Mouse (Mus musculus): Measurements from ENCODE around the gene Ralgapa2.

The Ralgapa2 gene

DNA sequence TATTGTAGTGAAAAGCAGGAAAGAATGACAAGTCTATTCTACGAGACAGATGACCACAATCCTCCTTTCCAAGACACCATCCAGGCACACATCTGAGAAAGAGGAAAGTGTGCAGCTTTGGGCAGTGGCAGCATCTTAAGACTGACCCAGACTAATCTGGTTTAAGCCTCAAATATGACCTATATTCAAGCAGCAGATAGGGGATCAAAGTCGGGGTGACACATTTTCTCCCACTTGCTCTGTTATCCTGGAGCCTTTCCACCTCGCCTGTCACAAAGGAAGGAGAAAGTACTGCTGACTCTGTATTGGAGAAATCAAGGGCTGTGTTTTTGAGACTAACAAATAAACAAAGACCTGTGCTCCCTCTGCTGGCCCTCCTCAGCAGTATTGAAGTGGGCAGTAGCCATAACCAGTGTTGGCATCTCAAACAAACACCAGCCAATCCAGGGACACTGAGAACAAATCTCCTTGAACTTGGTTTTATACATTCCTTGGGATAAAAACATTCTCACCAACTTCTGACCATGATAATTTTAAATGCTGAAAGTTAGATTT, 255.7 kb downstream of the Ralgapa2 start:
- no peak for DNase-seq

DNA sequence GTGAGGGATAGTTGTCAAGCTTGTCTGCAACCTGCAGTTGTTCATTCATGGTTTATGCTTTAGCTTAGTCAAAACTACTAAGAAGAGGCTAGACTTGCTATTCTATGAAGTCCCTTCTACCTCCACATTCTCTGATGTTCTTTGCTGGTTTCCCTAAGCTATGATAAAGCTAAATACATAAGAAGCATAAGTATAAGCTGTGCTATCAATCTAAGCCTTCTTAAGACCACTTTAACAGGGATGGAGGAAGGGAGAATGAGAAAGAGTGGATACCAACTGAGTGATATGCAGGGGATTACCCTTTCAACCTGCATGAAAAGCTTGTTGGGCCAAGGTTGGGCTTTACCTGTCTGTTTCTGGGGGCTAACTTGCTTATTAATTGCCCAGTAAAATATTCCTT, 256.5 kb downstream of the Ralgapa2 start:
- no peak for DNase-seq

DNA sequence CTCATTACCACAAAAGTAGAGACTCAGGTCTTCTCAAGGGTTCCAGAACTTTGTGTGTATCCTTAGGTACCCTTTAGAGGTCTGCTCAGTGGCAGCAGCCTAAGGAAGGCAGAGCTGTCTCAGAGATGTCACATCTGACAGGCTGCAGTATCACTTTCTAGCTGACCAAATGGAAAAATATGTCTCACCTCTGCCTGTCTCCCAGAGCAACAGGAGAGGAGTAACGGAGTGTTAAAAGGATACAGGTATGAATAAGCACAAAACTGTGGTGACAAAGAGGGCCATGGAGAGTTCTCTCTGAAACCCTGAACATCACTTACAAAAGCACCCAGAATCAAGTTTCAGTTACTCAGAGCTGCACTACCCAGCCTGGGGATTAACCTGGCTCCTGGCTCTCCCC, 257.8 kb downstream of the Ralgapa2 start:
- no peak for DNase-seq

DNA sequence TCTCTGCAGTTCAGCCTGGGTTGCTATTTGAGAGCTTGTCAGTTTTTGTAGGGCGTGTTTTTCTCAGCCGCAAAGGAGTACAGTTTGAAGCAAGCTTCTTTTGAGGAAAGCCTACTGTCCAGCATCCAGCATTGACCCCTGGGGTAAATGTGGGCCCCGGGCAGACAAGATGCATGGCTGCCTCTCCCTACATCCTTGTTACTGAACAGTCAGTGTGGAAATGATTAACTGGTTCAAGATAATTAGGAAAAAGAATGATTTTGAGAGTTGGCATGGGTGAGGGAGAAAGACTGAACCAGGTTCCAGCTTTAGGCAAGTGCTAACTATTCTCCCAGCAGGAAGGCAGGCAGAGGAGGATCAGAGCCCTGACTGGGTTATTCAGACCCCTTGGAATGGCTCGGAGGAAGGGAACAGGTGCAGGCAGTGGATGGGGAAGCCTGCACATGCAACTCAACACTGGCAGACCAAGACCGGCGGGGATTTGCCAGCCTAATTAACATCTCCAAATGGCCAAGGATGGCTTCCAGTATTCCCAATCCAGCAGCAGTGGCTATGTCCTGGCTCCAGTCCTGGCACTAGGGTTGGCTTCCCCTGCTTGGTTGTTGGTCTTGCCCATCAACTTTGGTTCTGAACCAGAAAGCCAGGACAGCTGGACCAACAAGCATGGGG, 261.8 kb downstream of the Ralgapa2 start:
- no peak for DNase-seq

DNA sequence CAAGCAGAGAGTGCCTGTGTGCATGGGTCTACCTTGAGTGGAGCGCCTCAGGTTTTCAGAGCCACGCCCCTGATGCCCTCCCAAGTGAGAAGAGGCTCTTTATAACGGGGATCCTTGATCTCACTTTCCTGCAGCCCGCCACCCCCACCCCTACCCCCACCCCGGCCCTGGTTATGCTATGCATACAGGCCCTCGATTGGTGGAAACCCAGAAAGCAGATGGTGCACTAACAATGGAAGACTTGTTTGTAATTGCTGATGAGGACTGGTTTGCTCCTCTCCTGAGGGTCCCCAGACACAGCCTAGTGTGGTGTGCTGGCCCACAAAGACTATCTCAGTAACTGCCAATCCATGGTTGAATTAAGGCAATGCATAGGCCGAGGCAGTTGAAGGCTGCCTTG, 263.1 kb downstream of the Ralgapa2 start:
- no peak for DNase-seq

DNA sequence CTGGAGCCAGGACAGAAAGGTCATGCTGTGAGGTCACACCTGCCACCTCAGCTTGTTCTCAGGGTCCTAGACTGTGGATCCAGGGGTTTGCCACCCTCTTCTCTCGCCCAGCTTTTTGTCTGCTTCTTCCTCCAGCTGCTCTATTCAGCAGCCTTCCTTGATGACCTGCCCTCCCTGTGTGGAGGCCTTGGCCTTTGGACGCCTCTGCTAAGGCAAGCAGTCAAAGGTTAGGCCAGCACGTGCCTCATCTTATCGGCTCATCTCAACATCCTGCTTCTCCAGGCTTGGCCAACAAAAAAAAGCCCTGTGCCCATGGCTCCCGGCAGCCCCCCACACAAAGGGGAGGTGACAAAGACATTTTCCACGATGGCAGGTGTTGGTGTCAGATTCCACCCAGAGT, 264.6 kb downstream of the Ralgapa2 start:
- DNase-seq, result no peak

DNA sequence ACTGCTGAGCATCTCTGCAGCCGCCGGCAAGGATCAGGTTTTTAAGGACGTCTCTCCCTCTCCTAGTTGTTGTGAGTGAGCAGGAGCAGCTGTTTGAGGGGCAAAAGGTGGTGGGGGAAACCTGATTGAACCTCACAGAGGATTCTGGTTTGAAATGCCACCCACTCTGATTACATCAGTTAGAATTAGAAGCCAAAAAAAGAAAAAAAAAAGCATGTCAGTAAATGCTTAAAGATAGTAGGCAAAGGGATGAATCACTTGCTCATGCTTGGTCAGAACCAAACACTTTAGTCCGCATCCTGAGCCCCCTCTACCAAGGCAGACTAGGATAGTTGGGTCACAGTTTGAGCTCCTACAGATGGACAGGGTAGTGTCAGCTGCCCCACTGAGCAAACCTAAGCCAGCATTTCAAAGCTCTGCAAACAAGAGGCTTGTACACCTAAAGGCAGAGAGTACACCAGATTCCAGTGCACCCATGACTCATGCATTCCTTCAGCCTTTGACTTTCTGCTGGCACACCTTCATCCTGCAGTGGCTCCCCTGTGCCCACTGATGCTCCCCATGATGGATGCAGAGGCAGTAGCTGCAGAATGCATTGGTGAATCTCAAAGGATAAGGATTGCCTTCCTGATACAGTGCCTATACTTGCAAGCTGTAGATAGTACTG, 265.6 kb downstream of the Ralgapa2 start:
- peak; percentile 39 for DNase-seq

DNA sequence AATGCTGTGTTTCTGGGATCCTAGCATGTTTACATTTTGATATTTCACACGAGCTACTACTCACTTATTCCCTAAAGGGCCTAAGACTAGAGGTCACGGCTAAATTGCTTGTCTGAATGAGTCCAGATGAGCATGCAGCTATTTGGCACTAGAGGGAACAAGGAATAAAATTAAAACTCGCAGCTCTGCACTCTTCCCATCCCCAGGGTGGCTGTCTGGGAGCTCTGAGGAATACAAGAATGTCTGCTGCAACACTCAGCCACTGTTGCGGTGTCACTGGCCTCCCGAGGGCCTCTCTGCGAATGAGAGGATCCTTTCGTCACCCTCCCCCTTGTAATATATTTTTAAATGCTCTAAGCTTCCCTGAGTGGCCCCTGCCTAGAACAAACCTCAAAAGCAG, 266.7 kb downstream of the Ralgapa2 start:
- DNase-seq, result no peak

DNA sequence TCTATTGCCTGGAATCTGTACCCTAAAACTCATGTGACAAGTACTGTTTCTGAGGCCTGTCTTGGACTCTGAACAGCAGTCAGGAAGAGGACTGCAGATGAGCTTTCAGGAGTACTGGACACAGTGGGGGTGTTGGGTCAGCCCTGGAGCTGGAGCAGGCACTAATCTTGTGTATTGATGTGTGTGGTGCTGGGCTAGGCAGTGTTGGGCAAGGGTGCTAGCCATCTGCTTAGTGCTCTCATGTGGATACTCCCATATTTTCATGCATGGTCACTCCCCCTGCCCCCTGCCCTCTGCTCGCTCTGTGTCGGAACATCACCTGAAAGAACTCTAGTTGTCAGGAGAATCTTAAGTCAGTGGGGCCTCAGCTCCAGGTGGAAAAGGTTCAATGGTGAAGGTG, 268.1 kb downstream of the Ralgapa2 start:
- no peak for DNase-seq

DNA sequence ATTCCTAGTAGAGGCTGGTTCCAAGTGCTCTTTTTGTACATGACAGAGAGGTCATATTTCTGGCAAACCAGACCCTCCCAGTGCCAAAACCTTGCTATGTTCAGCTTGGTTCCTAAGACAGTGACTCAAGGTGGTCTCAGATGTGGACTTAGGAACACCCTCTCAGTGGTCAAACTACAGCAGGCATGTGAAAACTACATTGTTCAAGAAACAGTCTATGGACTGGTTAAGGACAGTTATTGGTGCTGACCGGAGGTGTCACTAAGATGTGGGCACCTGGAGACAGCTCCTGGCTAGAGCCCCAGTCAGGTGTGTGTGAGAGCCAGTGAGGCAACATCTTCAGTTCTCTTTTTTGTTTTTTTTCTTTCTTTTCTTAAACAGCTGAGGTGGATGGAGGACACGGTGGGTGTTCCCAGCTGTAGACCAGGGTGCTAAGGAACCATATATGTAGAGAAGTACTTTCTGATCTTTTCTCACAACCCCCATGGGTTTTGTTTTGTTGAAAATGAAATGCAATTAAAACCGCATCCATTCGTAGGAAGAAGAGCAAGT, 272.9 kb downstream of the Ralgapa2 start:
- DNase-seq, result no peak

DNA sequence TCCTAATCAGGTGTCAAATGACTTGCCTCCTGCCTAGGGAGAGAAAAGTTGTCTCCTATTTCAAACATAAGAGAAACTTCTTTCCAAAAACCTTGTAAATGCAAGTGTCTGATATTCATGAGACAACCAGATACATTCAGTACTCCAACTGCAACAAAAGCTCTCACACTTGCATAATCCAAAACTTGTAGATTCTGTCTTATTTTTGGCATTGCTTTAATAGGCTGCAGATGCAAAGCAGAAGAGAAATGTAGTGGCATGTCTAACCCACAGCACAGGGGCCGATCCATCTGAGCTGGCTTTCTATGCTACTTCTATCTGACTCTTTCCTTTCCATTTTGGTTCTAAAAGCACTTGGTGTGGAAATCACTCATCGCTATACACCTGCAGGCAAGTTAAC, 280.7 kb downstream of the Ralgapa2 start:
- DNase-seq, result no peak

DNA sequence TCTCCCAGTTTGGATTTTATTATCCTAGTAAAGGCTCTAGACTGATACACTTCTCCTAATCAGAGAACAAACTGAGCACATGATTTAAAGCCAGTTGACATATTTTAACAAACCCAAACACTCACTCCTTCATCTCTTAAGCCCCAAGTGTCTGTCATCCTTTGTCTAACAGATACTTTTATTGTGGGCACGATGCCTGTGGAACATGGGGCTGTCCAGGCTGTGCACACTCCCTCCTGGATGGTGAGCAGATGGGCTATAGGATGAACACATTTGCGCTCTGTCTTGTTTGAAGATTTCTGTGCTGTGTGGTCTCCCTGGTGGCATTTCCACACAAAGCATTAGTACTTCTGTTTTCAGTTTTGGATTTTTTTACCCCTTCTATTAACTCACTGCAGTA, 283.7 kb downstream of the Ralgapa2 start:
- DNase-seq, result no peak

DNA sequence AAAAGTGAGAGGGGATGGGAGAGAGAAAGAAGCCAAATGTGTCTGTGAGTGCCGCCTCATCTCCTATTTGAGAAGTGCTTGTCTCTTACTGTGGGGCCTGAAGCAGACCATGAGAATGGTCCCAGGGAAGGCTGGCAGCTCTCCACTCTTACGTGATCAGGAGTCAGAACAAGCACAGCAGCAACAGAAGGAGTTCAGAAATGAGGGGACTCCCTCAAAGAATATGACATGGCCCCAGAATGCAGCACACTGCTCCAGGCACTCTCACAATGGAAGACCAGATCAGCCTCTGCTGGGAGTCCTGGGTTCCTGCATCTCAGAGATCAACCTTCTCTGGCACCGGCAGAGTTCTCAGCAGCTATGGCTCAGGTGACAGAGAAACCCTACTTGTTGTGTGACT, 284.5 kb downstream of the Ralgapa2 start:
- no peak for DNase-seq

DNA sequence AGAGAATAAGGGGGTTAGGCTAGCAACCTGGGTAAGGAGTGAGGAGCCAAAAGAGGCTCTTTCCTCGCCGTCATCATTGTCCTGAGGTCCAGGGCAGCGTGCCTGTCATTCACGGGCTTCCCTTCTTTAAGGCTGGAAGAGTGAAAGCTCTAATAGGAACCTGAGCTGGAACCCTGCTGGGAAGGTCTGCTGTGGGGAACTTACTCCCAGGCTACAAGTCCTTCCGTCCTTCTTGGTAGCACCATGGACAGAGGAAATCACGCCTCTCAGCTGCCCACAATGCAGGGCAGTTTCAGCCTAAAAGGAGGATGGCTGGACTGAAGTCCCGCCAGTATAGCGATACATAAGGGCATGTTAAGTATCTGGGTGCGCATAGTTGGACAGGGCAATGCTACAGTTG, 285.7 kb downstream of the Ralgapa2 start:
- DNase-seq, result no peak

DNA sequence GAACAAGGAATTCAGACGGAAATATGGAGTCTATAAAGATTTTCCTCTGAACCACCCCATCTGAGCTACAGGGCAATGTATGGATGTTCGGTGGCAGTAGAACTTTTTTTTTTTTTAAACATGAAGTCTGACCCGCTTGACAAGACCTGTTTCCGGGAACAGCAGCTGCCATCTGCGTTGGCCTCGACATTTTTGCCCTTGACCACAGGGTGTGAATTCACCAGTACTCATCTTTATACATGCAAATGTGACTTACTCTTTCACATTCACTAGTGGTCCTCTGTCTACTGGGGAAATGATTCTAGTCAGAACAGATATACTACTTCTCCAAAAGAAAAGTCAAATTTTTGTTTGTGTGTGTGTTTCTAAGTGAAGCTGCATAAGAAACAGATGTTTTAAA, 286.3 kb downstream of the Ralgapa2 start:
- DNase-seq, result no peak

DNA sequence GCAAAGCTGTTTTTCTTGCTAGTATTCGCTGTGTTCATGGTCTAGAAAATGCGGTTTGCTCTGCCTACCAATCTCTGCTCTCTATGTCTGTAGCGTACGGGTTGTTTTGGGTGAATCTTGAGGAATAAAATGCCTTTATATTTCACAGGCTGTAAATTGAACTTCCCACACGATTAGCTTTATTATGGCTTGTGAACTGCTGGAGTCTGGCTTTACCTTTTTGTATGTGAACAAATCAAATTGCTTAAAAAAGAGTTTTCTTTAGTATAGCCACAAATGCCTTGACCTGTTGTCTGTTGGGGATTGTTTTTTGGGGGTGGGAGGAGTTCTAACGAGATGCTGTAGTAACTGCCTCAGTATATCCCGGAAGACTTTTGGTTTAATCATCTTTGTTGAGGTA, 288.0 kb downstream of the Ralgapa2 start:
- DNase-seq, result no peak

DNA sequence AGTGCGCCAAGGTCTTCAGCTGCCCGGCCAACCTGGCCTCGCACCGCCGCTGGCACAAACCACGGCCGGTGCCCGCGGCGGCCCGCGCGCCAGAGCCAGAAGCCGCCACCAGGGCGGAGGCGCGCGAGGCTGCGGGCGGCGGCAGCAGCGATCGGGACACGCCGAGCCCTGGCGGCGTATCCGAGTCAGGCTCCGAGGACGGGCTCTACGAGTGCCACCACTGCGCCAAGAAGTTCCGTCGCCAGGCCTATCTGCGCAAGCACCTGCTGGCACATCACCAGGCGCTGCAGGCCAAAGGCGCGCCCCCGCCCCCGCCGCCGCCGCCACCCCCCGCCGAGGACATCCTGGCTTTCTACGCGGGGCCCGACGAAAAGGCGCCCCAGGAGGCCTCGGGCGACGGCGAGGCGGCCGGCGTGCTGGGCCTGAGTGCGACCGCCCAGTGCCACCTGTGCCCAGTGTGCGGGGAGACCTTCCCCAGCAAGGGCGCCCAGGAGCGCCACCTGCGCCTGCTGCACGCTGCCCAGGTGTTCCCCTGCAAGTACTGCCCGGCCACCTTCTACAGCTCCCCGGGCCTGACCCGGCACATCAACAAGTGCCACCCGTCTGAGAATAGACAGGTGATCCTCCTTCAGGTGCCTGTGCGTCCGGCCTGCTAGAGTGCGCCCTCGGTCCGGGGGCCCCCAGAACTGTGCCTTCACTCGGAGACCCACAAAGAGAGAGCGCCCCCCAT, 288.8 kb downstream of the Ralgapa2 start:
- peak; percentile 57 for DNase-seq

DNA sequence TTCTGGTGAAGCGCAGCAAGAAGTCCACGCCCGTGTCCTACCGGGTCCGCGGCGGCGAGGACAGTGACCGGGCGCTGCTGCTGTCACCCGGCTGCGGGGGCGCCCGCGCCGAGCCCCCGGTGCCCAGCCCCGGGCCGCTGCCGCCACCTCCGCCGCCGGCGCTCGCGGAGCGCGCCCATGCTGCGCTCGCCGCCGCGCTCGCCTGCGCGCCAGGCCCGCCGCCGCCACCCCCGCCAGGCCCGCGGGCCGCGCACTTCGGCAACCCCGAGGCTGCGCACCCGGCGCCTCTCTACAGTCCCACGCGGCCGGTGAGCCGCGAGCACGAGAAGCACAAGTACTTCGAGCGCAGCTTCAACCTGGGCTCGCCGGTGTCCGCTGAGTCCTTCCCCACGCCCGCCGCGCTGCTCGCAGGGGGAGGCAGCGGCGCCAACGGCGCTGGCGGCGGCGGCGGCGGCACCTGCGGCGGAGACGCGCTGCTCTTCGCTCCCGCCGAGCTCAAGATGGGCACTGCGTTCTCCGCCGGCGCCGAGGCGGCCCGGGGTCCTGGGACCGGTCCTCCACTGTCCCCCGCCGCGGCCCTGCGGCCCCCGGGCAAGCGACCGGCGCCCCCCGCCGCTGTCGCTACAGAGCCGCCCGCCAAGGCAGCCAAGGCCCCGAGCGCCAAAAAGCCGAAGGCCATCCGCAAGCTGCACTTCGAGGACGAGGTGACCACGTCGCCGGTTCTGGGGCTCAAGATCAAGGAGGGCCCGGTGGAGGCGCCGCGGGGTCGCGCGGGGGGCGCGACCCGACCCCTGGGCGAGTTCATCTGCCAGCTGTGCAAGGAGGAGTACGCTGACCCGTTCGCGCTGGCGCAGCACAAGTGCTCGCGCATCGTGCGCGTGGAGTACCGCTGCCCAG, 289.6 kb downstream of the Ralgapa2 start:
- DNase-seq, result peak; percentile 53

DNA sequence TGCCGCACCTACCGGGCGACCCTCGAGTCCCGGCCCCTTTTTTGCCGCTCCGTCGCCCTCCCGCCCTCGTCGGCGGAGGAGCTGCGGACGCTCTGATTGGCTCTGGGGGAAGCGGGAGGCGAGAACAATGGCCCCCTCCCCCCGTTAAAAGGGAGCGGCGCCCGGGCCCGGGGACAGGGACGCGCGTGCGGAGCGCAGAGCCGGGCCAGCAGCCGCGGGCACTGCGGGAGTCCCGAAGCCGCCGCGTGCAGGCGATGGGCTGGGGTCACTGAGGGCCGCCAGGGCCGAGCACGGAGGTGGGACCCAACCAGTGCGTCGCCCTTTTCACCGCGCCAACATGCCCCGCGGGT, 290.2 kb downstream of the Ralgapa2 start:
- DNase-seq, result peak; percentile 68

DNA sequence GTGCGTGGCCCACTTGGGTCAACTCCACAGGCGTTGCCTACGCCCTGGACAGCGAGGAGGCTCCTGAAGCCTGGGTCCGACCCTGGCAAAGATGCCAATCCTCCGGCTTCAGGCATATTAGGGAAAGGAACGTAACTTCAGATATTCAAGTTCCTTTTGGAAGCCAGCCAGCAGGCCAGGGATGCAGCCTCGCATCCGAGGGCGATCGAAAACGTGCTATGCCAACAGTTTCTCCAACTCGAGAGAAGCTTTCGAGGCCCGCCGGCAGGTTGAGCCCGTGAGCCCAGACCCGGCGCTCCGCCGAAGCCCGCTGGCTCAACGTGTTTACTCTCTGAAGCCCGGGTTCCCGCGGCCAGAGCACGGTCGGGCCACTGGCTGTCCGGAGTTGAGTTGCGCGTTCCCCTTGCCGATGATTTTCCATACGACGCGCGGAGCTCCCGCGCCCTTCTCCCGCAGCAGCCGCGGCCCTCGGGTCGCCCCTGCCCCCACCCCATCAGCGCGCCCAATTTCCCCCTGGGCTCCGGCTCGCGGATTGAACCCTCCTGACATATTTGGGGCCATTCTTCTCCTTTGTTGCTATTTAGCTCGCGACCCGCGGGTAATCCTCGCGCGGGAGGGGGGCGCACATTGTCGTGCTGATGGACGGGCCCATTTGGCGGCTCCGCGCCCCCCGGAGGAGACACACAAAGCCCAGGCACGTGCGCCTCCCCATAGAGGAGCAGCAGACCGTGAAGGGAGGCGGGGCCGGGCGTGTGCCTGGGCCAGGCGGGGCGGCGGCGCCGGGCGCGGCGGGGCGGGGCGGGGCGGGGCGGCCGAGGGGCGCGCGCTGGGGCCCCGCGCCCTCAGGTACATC, 290.8 kb downstream of the Ralgapa2 start, which contains the start of gene Insm1:
TSS of gene Insm1 (plus strand) at position 846 of the 853 bp plus-strand sequence.
- DNase-seq, result peak; percentile 63

DNA sequence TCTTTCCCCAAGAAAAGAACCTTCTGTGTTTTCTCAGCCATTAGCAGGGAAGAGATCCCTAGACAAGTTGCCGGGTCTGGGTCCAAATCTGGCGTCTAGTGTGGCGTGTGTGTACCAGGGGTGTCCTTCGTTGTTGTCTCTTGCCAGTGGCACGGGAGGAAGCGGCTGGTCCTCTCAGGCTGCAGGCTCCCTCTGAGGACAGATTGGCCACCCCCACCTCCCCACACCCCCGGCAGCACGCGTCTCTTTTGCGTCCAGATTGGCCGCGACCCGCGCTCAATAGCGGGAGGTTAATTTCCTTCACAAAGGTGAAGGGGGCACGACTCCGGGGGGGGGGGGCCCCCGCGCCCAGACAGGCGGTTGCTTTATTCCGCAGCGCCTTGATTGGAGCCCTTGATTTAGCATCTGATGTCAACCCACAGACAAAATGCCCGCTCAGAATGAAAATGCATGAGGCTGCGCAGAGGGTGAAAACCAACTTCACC, 291.5 kb downstream of the Ralgapa2 start:
- no peak for DNase-seq

All from right cerebral cortex, adult 18-20 months (tissue).